Mouse (Mus musculus): ENCODE measurements around the gene Adam22. TPM values are rescaled to one million over a fixed set of nuclear protein-coding genes. Genes with fewer than 3 reads are reported as not detected.

The Adam22 gene
- total and polyA plus RNA-seq, 3 experiments = 0.27 to 0.30 TPM; not detected in 1

DNA sequence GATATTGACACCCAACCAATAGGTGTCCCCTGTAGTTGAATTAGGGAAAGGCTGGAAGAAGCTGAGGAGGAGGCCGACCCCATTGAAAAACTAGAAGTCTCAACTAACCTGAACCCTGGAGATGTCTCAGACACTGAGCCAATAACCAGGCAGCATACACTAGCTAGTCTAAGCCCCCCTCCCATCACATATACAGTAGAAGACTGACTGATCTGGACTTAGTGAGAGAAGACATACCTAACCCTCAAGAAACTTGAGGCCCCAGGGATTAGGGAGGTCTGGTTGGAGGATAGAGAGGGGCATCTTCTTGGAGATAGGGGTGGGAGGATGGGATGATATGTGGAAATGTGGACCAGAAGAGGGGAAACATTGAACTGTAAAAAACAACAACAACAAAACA lies 110.6 kb downstream of the Adam22 start:
- Histone ChIP-seq H3K4me3 (ENCODE audit: low read depth, low read length) (no peak overlapping the region), H3K4me1 (ENCODE audit: insufficient read depth, low read depth, low read length) (no peaks in the 10 kb centered on the region), H3K27me3 (ENCODE audit: insufficient read depth, low read length) (no peaks in the 10 kb centered on the region), H3K36me3 (replicated peaks) (no peaks in the 10 kb centered on the region), H3K9me3 (replicated peaks) (no peaks in the 10 kb centered on the region)
- ATAC-seq (ENCODE audit: extremely low read depth, insufficient number of reproducible peaks, low FRiP score, poor library complexity, severe bottlenecking) = no peak
- no peak for TF ChIP-seq TAL1 (conservative IDR thresholded peaks at IDR 0.05; ENCODE audit: low read depth, low read length)
- no peak for TF ChIP-seq POLR2AphosphoS5 (IDR thresholded peaks at IDR 0.05; ENCODE audit: insufficient replicate concordance, low read depth, low read length)
- no peak for TF ChIP-seq GATA2 (IDR thresholded peaks at IDR 0.05; ENCODE audit: borderline replicate concordance, low read depth, low read length)
- no peak for TF ChIP-seq CTCF (IDR thresholded peaks at IDR 0.05; ENCODE audit: low read depth, low read length)
- no peak for TF ChIP-seq GATA1 (IDR thresholded peaks at IDR 0.05; ENCODE audit: borderline replicate concordance, low read length)
- DNase-seq (ENCODE audit: low spot score) = no peak

DNA sequence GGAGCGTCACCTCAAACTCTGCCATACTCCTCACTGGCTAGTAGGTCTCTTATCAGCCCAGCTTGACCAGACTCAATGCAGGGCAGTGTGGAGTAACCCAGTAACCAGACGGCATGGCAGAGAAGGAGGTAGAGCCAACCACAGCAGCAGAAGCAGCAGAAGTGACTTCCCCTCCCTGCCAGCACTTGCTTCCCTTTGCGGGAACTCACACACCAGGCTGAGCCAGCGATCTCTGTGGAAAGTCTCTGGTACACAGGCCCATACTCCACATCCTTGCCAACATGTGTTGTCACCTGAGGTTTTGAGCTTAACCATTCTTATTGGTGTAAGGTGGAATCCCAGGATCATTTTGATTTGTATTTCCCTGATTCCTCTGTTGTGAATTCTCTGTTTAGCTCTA lies 111.5 kb downstream of the Adam22 start:
- TF ChIP-seq POLR2AphosphoS5 (IDR thresholded peaks at IDR 0.05; ENCODE audit: insufficient replicate concordance, low read depth, low read length) = no peak
- TF ChIP-seq GATA1 (IDR thresholded peaks at IDR 0.05; ENCODE audit: borderline replicate concordance, low read length) = no peak
- no peak for TF ChIP-seq TAL1 (conservative IDR thresholded peaks at IDR 0.05; ENCODE audit: low read depth, low read length)
- no peak for TF ChIP-seq CTCF (IDR thresholded peaks at IDR 0.05; ENCODE audit: low read depth, low read length)
- no peak for TF ChIP-seq GATA2 (IDR thresholded peaks at IDR 0.05; ENCODE audit: borderline replicate concordance, low read depth, low read length)
- ATAC-seq (ENCODE audit: extremely low read depth, insufficient number of reproducible peaks, low FRiP score, poor library complexity, severe bottlenecking) (no peak), DNase-seq (ENCODE audit: low spot score) (no peak)
- Histone ChIP-seq H3K4me3 (ENCODE audit: low read depth, low read length) (no peak overlapping the region), H3K27me3 (ENCODE audit: insufficient read depth, low read length) (no peaks in the 10 kb centered on the region), H3K36me3 (replicated peaks) (no peaks in the 10 kb centered on the region), H3K4me1 (ENCODE audit: insufficient read depth, low read depth, low read length) (no peaks in the 10 kb centered on the region), H3K9me3 (replicated peaks) (no peaks in the 10 kb centered on the region)

DNA sequence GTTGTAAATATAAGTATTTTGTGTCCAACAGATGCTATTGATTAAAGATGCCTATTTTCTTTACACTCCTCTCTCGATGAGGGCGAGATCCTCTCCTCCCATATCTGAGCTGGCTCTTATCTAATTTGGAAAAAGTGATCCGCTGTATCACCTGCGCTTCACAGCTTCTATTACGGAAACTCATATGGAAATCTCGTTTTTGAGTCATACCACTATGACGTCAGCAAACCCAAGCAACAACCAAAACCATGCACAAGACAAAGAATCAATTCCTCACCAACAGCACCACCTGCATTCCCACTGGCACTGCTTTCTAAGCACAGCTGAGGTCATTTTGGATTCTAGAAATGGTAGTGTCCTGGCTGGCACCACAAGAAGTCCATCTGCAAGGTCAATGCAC lies 123.3 kb downstream of the Adam22 start:
- TF ChIP-seq GATA2 (IDR thresholded peaks at IDR 0.05; ENCODE audit: borderline replicate concordance, low read depth, low read length) (no peak), POLR2AphosphoS5 (IDR thresholded peaks at IDR 0.05; ENCODE audit: insufficient replicate concordance, low read depth, low read length) (no peak), CTCF (IDR thresholded peaks at IDR 0.05; ENCODE audit: low read depth, low read length) (no peak), TAL1 (conservative IDR thresholded peaks at IDR 0.05; ENCODE audit: low read depth, low read length) (no peak), GATA1 (IDR thresholded peaks at IDR 0.05; ENCODE audit: borderline replicate concordance, low read length) (no peak)
- 0 out of 2 replicates have a peak, but pooled peaks cover 4% of the 10 kb centered on the region for H3K27me3 ChIP-seq (ENCODE audit: insufficient read depth, low read length)
- H3K9me3 ChIP-seq (replicated peaks) = no peaks in the 10 kb centered on the region
- DNase-seq (ENCODE audit: low spot score) (no peak), ATAC-seq (ENCODE audit: extremely low read depth, insufficient number of reproducible peaks, low FRiP score, poor library complexity, severe bottlenecking) (no peak)
- H3K4me3 ChIP-seq (ENCODE audit: low read depth, low read length) = no peak overlapping the region
- no peaks in the 10 kb centered on the region for H3K36me3 ChIP-seq (replicated peaks)
- H3K4me1 ChIP-seq (ENCODE audit: insufficient read depth, low read depth, low read length) = no peaks in the 10 kb centered on the region

DNA sequence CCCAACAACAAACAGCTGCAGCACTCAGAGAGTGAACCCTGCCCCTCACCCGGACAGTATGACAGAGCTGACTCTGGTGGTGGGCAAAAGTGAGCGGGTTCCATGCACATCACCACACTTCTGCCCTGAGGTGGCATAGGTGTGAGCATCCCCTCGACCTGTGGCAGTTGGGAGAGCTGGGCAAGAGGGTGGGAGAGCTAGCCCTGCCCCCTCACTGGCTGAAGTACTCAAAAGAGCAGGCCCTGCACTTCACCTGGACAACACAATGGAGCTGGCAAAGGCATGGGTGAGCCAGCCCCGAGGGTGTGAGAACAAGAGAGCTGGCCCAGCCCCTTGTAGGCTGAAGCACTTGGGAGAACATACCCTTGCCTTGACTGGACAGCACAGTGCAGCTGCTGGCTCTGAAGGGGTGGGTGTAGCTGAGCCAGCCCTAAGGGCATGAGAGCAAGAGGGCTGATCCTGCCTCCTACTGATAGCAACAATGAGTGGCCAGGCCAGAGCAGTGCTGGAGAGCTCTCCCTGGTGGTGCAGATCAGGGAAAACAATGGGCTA lies 124.8 kb downstream of the Adam22 start:
- DNase-seq (ENCODE audit: low spot score) (no peak), ATAC-seq (ENCODE audit: extremely low read depth, insufficient number of reproducible peaks, low FRiP score, poor library complexity, severe bottlenecking) (no peak)
- Histone ChIP-seq H3K4me3 (ENCODE audit: low read depth, low read length) (no peak overlapping the region), H3K27me3 (ENCODE audit: insufficient read depth, low read length) (0 out of 2 replicates have a peak, but pooled peaks cover 4% of the 10 kb centered on the region), H3K36me3 (replicated peaks) (no peaks in the 10 kb centered on the region), H3K9me3 (replicated peaks) (no peaks in the 10 kb centered on the region), H3K4me1 (ENCODE audit: insufficient read depth, low read depth, low read length) (no peaks in the 10 kb centered on the region)
- TF ChIP-seq GATA2 (IDR thresholded peaks at IDR 0.05; ENCODE audit: borderline replicate concordance, low read depth, low read length) (no peak), CTCF (IDR thresholded peaks at IDR 0.05; ENCODE audit: low read depth, low read length) (no peak), GATA1 (IDR thresholded peaks at IDR 0.05; ENCODE audit: borderline replicate concordance, low read length) (no peak), POLR2AphosphoS5 (IDR thresholded peaks at IDR 0.05; ENCODE audit: insufficient replicate concordance, low read depth, low read length) (no peak), TAL1 (conservative IDR thresholded peaks at IDR 0.05; ENCODE audit: low read depth, low read length) (no peak)

DNA sequence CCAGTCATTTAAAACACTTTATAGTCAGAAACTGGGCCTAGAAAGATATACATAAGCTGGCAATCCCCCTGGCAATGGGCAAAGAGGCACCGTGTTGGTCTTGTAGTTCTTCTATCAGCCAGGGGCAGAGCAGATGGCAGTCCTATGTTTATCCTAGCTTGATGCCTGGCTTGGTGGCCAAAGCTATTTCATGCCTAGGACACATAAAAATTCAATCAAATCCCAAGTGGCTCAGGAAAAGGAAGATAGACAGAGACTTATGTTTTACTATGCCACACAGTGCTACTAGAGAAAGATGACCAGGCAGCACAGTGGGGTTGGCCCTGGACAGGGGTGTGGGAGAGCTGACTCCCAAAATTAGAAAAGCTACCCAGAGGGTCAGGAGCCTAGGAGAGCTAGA lies 125.3 kb downstream of the Adam22 start:
- H3K36me3 ChIP-seq (replicated peaks) = no peaks in the 10 kb centered on the region
- no peak overlapping the region for H3K4me3 ChIP-seq (ENCODE audit: low read depth, low read length)
- 0 out of 2 replicates have a peak, but pooled peaks cover 4% of the 10 kb centered on the region for H3K27me3 ChIP-seq (ENCODE audit: insufficient read depth, low read length)
- DNase-seq (ENCODE audit: low spot score) (no peak), ATAC-seq (ENCODE audit: extremely low read depth, insufficient number of reproducible peaks, low FRiP score, poor library complexity, severe bottlenecking) (no peak)
- H3K9me3 ChIP-seq (replicated peaks) = no peaks in the 10 kb centered on the region
- no peaks in the 10 kb centered on the region for H3K4me1 ChIP-seq (ENCODE audit: insufficient read depth, low read depth, low read length)
- TF ChIP-seq CTCF (IDR thresholded peaks at IDR 0.05; ENCODE audit: low read depth, low read length) (no peak), GATA2 (IDR thresholded peaks at IDR 0.05; ENCODE audit: borderline replicate concordance, low read depth, low read length) (no peak), TAL1 (conservative IDR thresholded peaks at IDR 0.05; ENCODE audit: low read depth, low read length) (no peak), GATA1 (IDR thresholded peaks at IDR 0.05; ENCODE audit: borderline replicate concordance, low read length) (no peak)

DNA sequence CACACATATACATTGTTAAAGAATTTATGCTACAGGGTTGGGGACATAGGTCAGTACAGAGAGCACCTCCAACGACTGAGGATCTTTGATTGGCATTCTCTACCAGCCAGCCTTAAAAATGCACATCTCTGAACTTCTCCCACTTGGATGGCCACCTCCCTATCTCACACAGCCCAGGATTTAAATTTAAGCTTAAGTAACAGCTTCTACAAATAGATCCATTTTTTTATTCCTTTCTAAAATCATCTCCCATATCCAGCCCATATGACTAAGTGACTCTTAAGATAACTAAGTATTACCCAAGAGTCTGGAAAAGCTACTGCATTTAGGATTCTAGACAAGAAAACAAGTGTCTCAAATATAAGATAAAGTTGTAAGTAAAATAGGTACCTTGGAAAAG lies 140.9 kb downstream of the Adam22 start:
- no peaks in the 10 kb centered on the region for H3K9me3 ChIP-seq (replicated peaks)
- H3K27me3 ChIP-seq (ENCODE audit: insufficient read depth, low read length) = no peaks in the 10 kb centered on the region
- no peak overlapping the region for H3K4me3 ChIP-seq (ENCODE audit: low read depth, low read length)
- no peaks in the 10 kb centered on the region for H3K4me1 ChIP-seq (ENCODE audit: insufficient read depth, low read depth, low read length)
- ATAC-seq (ENCODE audit: extremely low read depth, insufficient number of reproducible peaks, low FRiP score, poor library complexity, severe bottlenecking) (no peak), DNase-seq (ENCODE audit: low spot score) (no peak)
- H3K36me3 ChIP-seq (replicated peaks) = no peaks in the 10 kb centered on the region
- TF ChIP-seq POLR2AphosphoS5 (IDR thresholded peaks at IDR 0.05; ENCODE audit: insufficient replicate concordance, low read depth, low read length) (no peak), GATA1 (IDR thresholded peaks at IDR 0.05; ENCODE audit: borderline replicate concordance, low read length) (no peak), CTCF (IDR thresholded peaks at IDR 0.05; ENCODE audit: low read depth, low read length) (no peak), GATA2 (IDR thresholded peaks at IDR 0.05; ENCODE audit: borderline replicate concordance, low read depth, low read length) (no peak), TAL1 (conservative IDR thresholded peaks at IDR 0.05; ENCODE audit: low read depth, low read length) (no peak)

Measured in G1E (cell line).